Mouse (Mus musculus): ENCODE measurements around the gene Slx1b. TPM values are rescaled to one million over a fixed set of nuclear protein-coding genes. Genes with fewer than 3 reads are reported as not detected.
A peak's percentile ranks its signal among the peaks of the same experiment; 100 is the strongest.
"Not testable (repeated sequence)": the region's sequence is repeated elsewhere in the genome, so short reads cannot be mapped to it uniquely, and the experiment has no call there.

The Slx1b gene
- polyA plus RNA-seq (2016; fragmentation: Nextera tagmentation; extraction: Ambion mirVana), result 6.9 and 7.5 TPM in 2 replicates

DNA sequence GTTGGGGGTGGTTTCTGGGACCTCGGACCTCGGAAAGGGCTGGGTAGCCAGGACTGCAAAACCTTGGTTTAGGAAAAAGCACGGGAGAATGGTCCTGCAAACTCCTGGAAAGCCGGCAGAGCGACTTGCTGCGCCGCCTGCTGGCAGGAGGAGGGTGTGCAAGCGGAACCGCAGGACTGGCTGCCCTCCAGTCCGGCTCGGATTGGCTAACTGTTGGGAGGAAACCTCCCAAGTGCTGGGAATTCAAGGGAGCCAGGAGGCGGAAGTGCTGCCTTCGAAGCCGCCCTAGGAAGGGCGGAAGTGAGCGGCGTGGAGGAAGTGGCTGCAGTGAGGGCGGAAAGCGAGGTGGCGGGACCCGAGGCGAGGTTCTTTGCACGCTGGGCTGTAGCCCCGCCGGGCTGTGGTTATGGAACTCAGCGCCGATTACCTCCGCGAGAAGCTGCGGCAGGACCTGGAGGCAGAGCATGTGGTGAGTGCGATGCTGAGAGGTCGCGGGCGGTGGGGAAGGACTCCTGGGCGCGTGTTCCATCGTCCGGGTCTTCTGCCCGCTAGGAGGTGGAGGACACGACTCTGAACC, at the start of gene Slx1b:
Gene Slx1b, minus strand, starts transcription at position 154 of the 577 bp plus-strand sequence.
- Histone ChIP-seq H3K9ac (peak within 1 kb of the TSS; percentile 93), H3K9me3 (replicated peaks) (no peaks in the 10 kb centered on the region), H3K27me3 (replicated peaks) (no peaks in the 10 kb centered on the region), H3K4me1 (replicated peaks) (peaks cover 18% of the 10 kb centered on the region), H3K4me3 (peak within 1 kb of the TSS; percentile 87), H3K27ac (ENCODE audit: poor library complexity, severe bottlenecking) (peak within 1 kb of the TSS; percentile 95), H3K4me2 (peak within 1 kb of the TSS; percentile 82), H3K36me3 (peaks cover 21% of the 10 kb centered on the region)
- peak; percentile 97 for ATAC-seq (ENCODE audit: insufficient number of reproducible peaks, low FRiP score)
- under 1% methylated on average over 40 of the region's 40 CpGs for WGBS

DNA sequence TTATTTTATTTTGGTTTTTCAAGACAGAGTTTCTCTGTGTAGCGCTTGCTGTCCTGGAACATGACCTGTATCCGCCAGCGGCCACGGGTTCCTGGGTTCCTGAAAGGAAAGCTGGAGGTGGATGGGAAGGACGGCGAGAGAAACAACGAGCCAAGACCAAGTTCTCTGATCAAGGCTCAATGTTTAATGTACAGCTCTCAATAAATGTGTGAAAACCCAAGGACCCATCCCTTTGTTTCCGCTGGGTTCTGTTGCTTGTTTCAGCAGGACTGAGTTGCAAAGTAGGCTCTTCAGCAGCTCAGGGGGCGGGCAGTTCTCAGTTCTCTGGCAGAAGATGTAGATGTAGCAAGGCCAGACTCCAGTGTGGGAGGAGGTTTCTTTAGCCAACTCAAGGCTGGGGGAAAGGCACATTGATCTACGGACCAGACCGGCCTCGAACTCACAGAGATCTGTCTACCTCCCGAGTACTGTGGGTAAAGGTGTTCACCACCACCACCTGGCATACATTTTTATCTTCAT, 46.4 kb upstream of the Slx1b start:
- Histone ChIP-seq H3K27ac (ENCODE audit: poor library complexity, severe bottlenecking) (no peak overlapping the region), H3K9me3 (replicated peaks) (no peaks in the 10 kb centered on the region), H3K27me3 (replicated peaks) (no peaks in the 10 kb centered on the region), H3K36me3 (no peaks in the 10 kb centered on the region), H3K9ac (no peak overlapping the region), H3K4me3 (no peak overlapping the region), H3K4me2 (no peak overlapping the region), H3K4me1 (replicated peaks) (no peaks in the 10 kb centered on the region)
- WGBS, result 86% methylated on average over 13 of the region's 13 CpGs
- ATAC-seq (ENCODE audit: insufficient number of reproducible peaks, low FRiP score), result no peak

DNA sequence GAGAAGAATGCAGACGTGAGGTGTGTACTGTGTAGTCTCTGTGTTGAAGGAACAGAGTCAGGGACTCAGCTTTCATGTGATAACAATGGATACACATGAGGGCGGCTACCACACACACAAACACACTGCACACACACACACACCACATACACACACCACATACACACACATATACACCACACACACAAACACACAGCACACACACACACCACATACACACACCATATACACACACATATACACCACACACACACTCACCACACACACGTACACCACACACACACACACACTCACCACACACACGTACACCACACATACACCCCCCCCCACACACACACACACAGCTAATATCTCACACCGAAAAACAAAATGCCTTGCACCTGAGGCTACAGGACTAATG, 45.9 kb upstream of the Slx1b start:
- Histone ChIP-seq H3K4me2 (no peak overlapping the region), H3K36me3 (no peaks in the 10 kb centered on the region), H3K4me3 (no peak overlapping the region), H3K9me3 (replicated peaks) (no peaks in the 10 kb centered on the region), H3K4me1 (replicated peaks) (no peaks in the 10 kb centered on the region), H3K9ac (no peak overlapping the region), H3K27me3 (replicated peaks) (no peaks in the 10 kb centered on the region), H3K27ac (ENCODE audit: poor library complexity, severe bottlenecking) (no peak overlapping the region)
- ATAC-seq (ENCODE audit: insufficient number of reproducible peaks, low FRiP score), result no peak
- 78% methylated on average over 5 of the region's 5 CpGs for WGBS

DNA sequence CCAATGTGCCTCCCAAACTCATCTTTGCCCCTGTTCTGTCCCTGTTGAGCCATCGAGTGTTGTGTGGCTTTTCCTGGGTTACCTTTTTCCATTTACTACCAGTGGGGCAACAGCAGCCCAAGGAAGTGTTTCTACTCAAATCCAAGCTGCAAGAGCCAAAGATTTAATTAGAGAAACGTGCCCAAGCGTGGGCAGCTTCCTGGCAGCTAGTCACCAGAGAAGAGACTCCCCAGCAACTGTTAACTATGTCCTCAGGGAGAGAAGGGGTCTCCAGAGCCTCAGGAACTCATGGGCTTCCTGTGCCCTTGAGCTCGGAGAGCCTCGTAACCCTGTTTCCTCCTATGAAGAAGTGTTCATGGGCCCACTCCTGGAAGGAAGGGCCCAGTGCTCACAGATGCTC, 45.4 kb upstream of the Slx1b start:
- no peak for ATAC-seq (ENCODE audit: insufficient number of reproducible peaks, low FRiP score)
- WGBS, result 76% methylated on average over 5 of the region's 5 CpGs
- H3K4me3 ChIP-seq, result no peak overlapping the region
- no peak overlapping the region for H3K9ac ChIP-seq
- no peaks in the 10 kb centered on the region for H3K36me3 ChIP-seq
- no peaks in the 10 kb centered on the region for H3K4me1 ChIP-seq (replicated peaks)
- H3K9me3 ChIP-seq (replicated peaks), result no peaks in the 10 kb centered on the region
- H3K4me2 ChIP-seq, result no peak overlapping the region
- no peak overlapping the region for H3K27ac ChIP-seq (ENCODE audit: poor library complexity, severe bottlenecking)
- H3K27me3 ChIP-seq (replicated peaks), result no peaks in the 10 kb centered on the region

DNA sequence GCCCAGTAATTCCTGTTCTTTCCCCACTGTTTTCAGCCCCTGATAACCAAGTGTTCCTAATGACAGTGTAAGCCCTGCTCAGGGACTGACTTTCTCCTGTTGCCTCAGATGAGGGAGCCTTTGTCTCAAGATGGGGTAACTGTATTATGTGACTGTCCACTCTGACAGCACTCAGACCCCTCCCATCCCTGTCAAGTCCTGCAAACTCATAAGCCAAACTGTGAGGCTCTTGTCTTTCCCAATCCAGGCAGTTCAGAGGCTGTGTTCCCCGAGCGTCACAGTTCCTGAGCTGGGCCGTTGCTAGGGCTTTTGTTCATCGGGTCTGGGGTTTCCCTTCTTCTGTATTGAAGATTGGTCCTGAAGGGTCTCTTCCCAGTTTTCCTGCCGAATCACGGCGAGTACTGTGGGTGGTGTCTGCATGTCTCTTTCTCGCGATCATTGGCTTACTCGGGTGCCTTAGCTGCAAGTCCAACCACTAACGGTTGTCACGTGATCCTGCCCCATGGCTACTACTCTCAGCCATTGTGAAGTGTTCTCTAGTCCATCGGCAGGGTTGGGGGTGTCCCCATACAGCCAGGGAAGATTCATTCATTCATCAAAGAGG, 44.6 kb upstream of the Slx1b start:
- Histone ChIP-seq H3K4me3 (no peak overlapping the region), H3K36me3 (no peaks in the 10 kb centered on the region), H3K27me3 (replicated peaks) (no peaks in the 10 kb centered on the region), H3K27ac (ENCODE audit: poor library complexity, severe bottlenecking) (no peak overlapping the region), H3K4me2 (no peak overlapping the region), H3K4me1 (replicated peaks) (no peaks in the 10 kb centered on the region), H3K9ac (no peak overlapping the region), H3K9me3 (replicated peaks) (no peaks in the 10 kb centered on the region)
- 76% methylated on average over 13 of the region's 13 CpGs for WGBS
- no peak; the same call in 1 of the 2 replicates for ATAC-seq (ENCODE audit: insufficient number of reproducible peaks, low FRiP score)

DNA sequence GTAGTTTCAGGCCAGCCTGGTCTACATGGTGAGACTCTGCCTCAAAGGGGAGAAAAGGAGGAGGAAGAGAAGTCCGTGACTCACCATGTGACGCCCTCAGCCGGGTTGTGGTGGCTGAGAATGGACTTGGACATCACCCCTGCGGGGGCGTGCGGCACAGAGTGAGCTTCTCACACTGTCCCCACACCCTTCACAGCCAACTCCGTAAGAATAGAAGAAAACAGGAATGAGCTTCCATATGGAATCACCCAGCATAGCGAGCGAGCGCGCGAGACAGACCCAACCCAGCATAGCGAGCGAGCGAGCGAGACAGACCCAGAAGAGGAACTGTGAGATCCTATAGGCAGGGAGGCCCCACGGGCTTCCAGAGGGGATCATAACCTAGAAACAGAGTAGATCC, 44.0 kb upstream of the Slx1b start:
- no peaks in the 10 kb centered on the region for H3K4me1 ChIP-seq (replicated peaks)
- WGBS, result 82% methylated on average over 17 of the region's 17 CpGs
- no peak overlapping the region for H3K4me2 ChIP-seq
- ATAC-seq (ENCODE audit: insufficient number of reproducible peaks, low FRiP score), result no peak
- no peaks in the 10 kb centered on the region for H3K36me3 ChIP-seq
- H3K27ac ChIP-seq (ENCODE audit: poor library complexity, severe bottlenecking), result no peak overlapping the region
- no peaks in the 10 kb centered on the region for H3K9me3 ChIP-seq (replicated peaks)
- no peak overlapping the region for H3K9ac ChIP-seq
- H3K27me3 ChIP-seq (replicated peaks), result no peaks in the 10 kb centered on the region
- H3K4me3 ChIP-seq, result no peak overlapping the region

DNA sequence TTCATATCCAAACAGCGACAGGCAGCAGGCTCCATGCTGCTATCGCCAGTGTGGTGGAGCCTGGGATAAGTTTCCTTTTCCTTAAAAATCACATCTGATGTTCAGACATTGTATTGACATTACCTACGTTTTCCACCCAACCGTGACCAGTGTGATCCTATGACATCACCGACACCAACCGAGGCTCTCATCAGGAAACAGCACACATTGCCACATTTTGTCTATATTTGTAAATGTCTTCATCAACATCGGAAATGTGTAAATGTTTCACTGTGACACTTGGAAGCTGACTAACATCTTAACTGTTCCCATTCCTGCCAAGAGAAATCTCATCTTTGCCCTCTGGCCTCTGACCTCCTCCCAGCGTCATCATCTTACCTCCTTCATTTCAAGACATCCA, 40.5 kb upstream of the Slx1b start:
- Histone ChIP-seq H3K9ac (no peak overlapping the region), H3K4me1 (replicated peaks) (no peaks in the 10 kb centered on the region)

DNA sequence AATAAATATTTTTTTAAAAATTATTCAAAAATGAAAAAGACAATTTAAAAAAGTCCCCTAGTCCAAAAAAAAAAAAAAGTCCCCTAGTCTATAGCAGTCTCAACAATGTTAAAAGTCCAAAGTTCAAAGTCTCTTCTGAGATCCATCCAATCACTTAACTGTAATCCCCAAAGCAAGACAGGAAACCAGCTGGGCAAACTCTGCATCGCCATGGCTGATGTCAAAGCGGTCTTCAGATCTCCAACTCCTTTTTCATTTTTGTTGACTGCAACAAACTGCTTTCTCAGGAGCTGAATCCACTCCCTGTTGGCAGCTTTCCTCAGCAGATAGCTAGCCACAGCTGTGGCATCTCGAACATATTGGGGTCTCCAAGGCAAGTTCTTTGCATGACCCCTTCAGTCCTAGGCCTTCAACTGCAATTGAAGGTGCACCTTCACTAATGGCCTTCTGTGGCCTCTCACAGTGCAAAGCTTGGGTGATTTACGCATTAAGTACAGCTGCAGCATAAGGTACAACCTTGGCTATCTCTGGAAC, 34.7 kb upstream of the Slx1b start:
- not testable (repeated sequence) for H3K27me3 ChIP-seq (replicated peaks); H3K4me3 ChIP-seq; H3K4me2 ChIP-seq; H3K9me3 ChIP-seq (replicated peaks); H3K27ac ChIP-seq (ENCODE audit: poor library complexity, severe bottlenecking); H3K4me1 ChIP-seq (replicated peaks); H3K9ac ChIP-seq; H3K36me3 ChIP-seq; ATAC-seq (ENCODE audit: insufficient number of reproducible peaks, low FRiP score)
- 71% methylated on average over 4 of the region's 4 CpGs for WGBS

More for the DNA sequence above, 40.5 kb upstream of the Slx1b start:
- H3K27ac ChIP-seq (ENCODE audit: poor library complexity, severe bottlenecking), result no peak overlapping the region
- WGBS, result 77% methylated on average over 8 of the region's 8 CpGs
- ATAC-seq (ENCODE audit: insufficient number of reproducible peaks, low FRiP score), result no peak
- H3K36me3 ChIP-seq, result no peaks in the 10 kb centered on the region
- H3K4me2 ChIP-seq, result no peak overlapping the region
- H3K27me3 ChIP-seq (replicated peaks), result no peaks in the 10 kb centered on the region
- no peak overlapping the region for H3K4me3 ChIP-seq
- no peaks in the 10 kb centered on the region for H3K9me3 ChIP-seq (replicated peaks)

DNA sequence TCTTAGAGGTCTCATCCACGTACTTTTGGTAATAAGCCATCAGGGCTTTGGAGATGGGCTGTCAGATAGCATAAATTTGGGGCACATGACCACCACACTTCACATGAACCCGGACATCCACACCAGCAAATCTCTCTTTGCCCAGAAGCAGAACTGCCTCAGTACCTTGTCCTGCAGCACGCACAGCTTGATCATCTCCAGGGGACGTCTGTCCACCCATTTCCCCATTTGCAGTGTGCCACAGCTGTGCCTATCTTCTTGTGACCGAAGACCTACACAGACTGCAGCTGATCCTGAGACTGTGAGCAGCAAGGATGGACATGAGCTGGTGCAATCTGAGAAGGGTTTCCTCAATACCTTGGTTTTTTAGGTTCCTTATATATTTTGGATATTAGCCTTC, 30.1 kb upstream of the Slx1b start:
- Histone ChIP-seq H3K27me3 (replicated peaks) (no peaks in the 10 kb centered on the region), H3K27ac (ENCODE audit: poor library complexity, severe bottlenecking) (no peak overlapping the region), H3K9ac (no peak overlapping the region), H3K36me3 (no peaks in the 10 kb centered on the region), H3K9me3 (replicated peaks) (0 out of 2 replicates have a peak, but pooled peaks cover 6% of the 10 kb centered on the region), H3K4me3 (no peak overlapping the region), H3K4me2 (no peak overlapping the region), H3K4me1 (replicated peaks) (no peaks in the 10 kb centered on the region)
- 74% methylated on average over 5 of the region's 5 CpGs for WGBS
- ATAC-seq (ENCODE audit: insufficient number of reproducible peaks, low FRiP score), result no peak

DNA sequence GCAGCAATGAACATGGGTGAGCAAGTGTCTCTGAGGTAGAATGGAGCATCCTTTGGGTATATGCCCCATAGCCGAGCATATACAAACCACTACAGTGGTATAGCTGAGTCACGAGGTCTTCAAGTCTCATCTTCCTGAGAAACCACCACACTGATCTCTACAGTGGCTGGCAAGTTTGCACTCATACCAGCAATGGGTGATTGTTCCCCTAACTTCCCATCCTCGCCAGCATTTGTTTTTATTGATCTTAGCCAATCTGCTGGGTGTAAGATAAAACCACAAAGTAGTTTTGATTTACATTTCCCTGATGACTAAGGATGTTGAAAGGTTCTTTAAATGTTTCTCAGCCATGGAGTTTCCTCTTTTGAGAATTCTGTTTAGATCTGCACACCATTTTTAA, 29.5 kb upstream of the Slx1b start:
- 57% methylated on average over 3 of the region's 3 CpGs for WGBS
- Histone ChIP-seq H3K36me3 (no peaks in the 10 kb centered on the region), H3K9me3 (replicated peaks) (0 out of 2 replicates have a peak, but pooled peaks cover 6% of the 10 kb centered on the region), H3K9ac (no peak overlapping the region), H3K4me3 (no peak overlapping the region), H3K4me1 (replicated peaks) (no peaks in the 10 kb centered on the region), H3K27ac (ENCODE audit: poor library complexity, severe bottlenecking) (no peak overlapping the region), H3K4me2 (no peak overlapping the region), H3K27me3 (replicated peaks) (no peaks in the 10 kb centered on the region)
- ATAC-seq (ENCODE audit: insufficient number of reproducible peaks, low FRiP score), result no peak

DNA sequence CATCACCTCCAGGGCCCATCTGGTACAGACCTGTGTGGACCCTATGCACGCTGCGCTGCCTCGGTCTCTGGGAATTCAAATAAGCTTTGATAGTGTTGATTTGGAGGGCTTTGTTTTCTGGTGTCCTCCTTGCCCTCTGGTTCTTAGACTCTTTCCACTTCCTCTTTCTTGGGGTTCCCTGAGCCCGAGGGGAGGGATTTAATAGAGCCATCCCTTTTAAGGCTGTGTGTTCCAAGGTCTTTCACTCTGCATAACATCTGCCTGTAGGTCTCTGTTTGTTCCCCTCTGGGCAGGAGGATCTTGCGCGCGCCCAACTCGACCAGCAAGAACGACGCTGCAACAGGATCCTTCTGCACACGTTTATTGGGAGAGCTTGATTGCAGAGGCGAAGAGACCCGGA, 26.1 kb upstream of the Slx1b start:
- no peak for ATAC-seq (ENCODE audit: insufficient number of reproducible peaks, low FRiP score)
- H3K36me3 ChIP-seq, result no peaks in the 10 kb centered on the region
- H3K27ac ChIP-seq (ENCODE audit: poor library complexity, severe bottlenecking), result no peak overlapping the region
- H3K4me1 ChIP-seq (replicated peaks), result no peaks in the 10 kb centered on the region
- no peaks in the 10 kb centered on the region for H3K27me3 ChIP-seq (replicated peaks)
- WGBS, result 88% methylated on average over 13 of the region's 13 CpGs
- H3K9ac ChIP-seq, result no peak overlapping the region
- no peak overlapping the region for H3K4me3 ChIP-seq
- H3K4me2 ChIP-seq, result no peak overlapping the region
- 0 out of 2 replicates have a peak, but pooled peaks cover 6% of the 10 kb centered on the region for H3K9me3 ChIP-seq (replicated peaks)

Data from heart, embryonic 12.5 days (tissue).